Mouse (Mus musculus) forebrain, postnatal 0 days (tissue): ENCODE results near the gene Vdr. TPM values are rescaled to one million over a fixed set of nuclear protein-coding genes. Genes with fewer than 3 reads are reported as not detected.

Source experiments
- ATAC-seq: fragments of 200-750 bp; cut with Nextera tagmentation; 2 replicates; pipeline ENCODE4 v1.8.0; 2017; ENCODE audit warnings: mild to moderate bottlenecking, moderate library complexity
- DNase-seq: peaks from one replicate; pipeline ENCODE4 v3.0.0-alpha.2; 2015
- H3K27ac ChIP-seq: fragments of 300-500 bp; sonication (generic); 2 replicates; pipeline ENCODE4 v1.5.1; 2014; ENCODE audit warnings: low read depth, mild to moderate bottlenecking, antibody characterized with exemption, low read length, moderate library complexity, mixed read lengths
- H3K27me3 ChIP-seq: fragments of 300-500 bp; sonication (generic); 2 replicates; pipeline ENCODE4 v1.6.1; 2014; ENCODE audit warnings: mild to moderate bottlenecking, low read length, mixed read lengths; ENCODE audit not compliant: insufficient read depth
- H3K36me3 ChIP-seq: fragments of 300-500 bp; sonication (generic); 2 replicates; pipeline ENCODE4 v1.6.1; 2014; ENCODE audit warnings: mild to moderate bottlenecking, moderate library complexity; ENCODE audit not compliant: insufficient read depth
- H3K4me1 ChIP-seq: fragments of 300-500 bp; sonication (generic); 2 replicates; pipeline ENCODE4 v1.6.1; 2014; ENCODE audit warnings: antibody characterized with exemption; ENCODE audit not compliant: insufficient read depth
- H3K4me2 ChIP-seq: fragments of 300-500 bp; sonication (generic); 2 replicates; pipeline ENCODE4 v1.6.1; 2014; ENCODE audit warnings: low read depth, mild to moderate bottlenecking, moderate library complexity
- H3K4me3 ChIP-seq: fragments of 300-500 bp; sonication (generic); 2 replicates; pipeline ENCODE4 v1.5.1; 2014; ENCODE audit warnings: low read depth, low read length, mixed read lengths
- H3K9ac ChIP-seq: fragments of 300-500 bp; sonication (generic); 2 replicates; pipeline ENCODE4 v1.6.1; 2014; ENCODE audit warnings: mild to moderate bottlenecking
- H3K9me3 ChIP-seq: fragments of 300-500 bp; sonication (generic); 2 replicates; pipeline ENCODE4 v1.6.1; 2016; ENCODE audit warnings: low read length
- CTCF ChIP-seq: sonication (generic); IDR thresholded peaks from 2 replicates; pipeline ENCODE4 v1.5.1; 2016; ENCODE audit warnings: antibody characterized with exemption, control low read depth, low read depth
- WGBS: fragments of 180-500 bp; shearing (Covaris S2); extraction: QIAGEN DNeasy Blood & Tissue Kit; methylation state at CpG from one replicate; pipeline ENCODE4 v1.1.7; 2014; 5-methylcytosine and 5-hydroxymethylcytosine counted together
- polyA plus RNA-seq: library from polyadenylated mRNA; unstranded; fragments of >200 nt; fragmentation: Nextera tagmentation; extraction: Ambion mirVana; gene quantifications from 2 replicates; pipeline ENCODE4 v1.2.1, GENCODE M21; 2015
- total RNA-seq: library from RNA; depleted of rRNA; stranded (reverse); fragments of >200 nt; gene quantifications from 2 replicates; pipeline ENCODE4 v1.2.3, GENCODE M21; 2014

Vdr gene
- total and polyA plus RNA-seq, 2 experiments from 2014 or later: 0.05 to 0.76 TPM

DNA sequence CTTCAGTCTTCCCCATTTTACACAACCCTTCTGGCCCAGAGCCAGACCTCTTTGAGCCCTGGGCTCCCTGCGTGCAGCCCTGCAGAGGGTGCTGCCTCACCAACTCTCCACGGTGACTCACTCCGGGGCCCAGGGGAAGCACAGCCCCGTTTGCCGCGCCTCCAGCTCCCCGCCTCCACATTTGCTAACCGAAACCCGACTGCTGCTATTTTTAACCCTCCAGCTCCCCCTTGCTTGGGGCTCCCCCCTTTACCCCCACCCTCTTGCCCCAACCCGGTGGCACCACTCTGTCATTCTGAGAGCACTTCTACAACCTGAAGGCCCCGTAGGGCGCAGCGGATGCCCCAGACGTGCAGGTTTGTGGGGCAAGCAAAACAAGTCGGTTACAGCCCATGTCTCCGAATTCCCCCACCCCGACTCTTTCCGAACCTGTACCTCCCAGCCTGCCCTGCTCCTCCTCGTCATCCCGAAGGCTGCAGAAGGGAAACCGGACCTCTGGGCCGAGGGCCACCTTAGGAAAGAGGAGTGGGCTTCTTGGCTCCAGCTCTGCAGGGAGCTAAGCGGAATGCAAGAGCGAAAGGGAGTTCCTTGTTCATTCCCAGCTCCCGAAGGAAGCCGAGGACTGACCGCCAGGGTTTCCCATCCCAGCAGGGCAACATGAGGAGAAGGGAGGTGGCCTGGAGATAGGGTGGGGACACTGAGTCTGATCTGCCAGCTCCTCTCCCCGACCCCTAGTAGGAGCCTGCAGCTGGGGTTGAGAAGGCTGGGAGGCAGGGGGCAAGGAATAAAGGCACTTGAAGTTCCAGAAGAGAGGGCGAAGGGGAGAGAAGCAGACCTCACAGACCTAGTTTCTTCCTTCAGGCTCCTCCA lies 85.1 kb downstream of the Vdr start:
- H3K9ac ChIP-seq: peak overlapping the region; percentile 31; the same call in 1 of the 2 replicates
- DNase-seq (peak; percentile 71), ATAC-seq (peak; percentile 75)
- no peaks in the 10 kb centered on the region for H3K27me3 ChIP-seq
- no peaks in the 10 kb centered on the region; the same call in 1 of the 2 replicates for H3K36me3 ChIP-seq
- TF ChIP-seq CTCF: peak; percentile 46
- H3K4me2 ChIP-seq: peak overlapping the region; percentile 41
- H3K9me3 ChIP-seq: no peaks in the 10 kb centered on the region
- peaks cover 49% of the 10 kb centered on the region for H3K4me1 ChIP-seq
- 12% methylated on average over 29 of the region's 29 CpGs for WGBS
- 0 out of 2 replicates have a peak overlapping the region, but pooled peaks have one; percentile 40 for H3K27ac ChIP-seq
- peak overlapping the region; percentile 16 for H3K4me3 ChIP-seq

GRCm38 (mm10) chr15:97824042-97824441 lies 86.4 kb downstream of the Vdr start:
- DNase-seq (no peak), ATAC-seq (no peak)
- H3K9me3 ChIP-seq: no peaks in the 10 kb centered on the region
- 77% methylated on average over 6 of the region's 6 CpGs for WGBS
- H3K4me3 ChIP-seq: no peak overlapping the region
- peaks cover 41% of the 10 kb centered on the region for H3K4me1 ChIP-seq
- no peak for TF ChIP-seq CTCF
- H3K27me3 ChIP-seq: no peaks in the 10 kb centered on the region
- H3K27ac ChIP-seq: no peak overlapping the region
- H3K4me2 ChIP-seq: no peak overlapping the region
- no peak overlapping the region for H3K9ac ChIP-seq
- H3K36me3 ChIP-seq: no peaks in the 10 kb centered on the region; the same call in 1 of the 2 replicates

DNA sequence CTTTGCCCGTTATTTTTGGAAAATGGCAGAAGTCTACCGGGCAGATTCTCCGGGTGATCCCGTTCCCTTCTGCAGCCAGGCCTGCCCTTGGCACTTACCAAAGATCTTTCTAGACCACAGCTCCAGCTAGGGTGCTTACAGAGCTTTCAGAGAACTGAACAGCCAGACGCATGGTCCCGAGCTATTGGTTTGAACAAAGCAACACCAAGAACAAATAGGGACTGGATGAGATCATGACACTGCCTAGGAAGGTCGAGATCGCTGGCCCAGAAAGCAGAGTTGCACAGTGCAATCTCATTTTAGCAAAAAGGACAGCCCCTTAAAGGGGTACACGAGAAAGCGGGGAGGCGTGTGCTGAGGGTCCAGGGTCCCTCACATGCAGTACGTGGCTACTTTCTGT lies 87.0 kb downstream of the Vdr start:
- Histone ChIP-seq H3K27ac (0 out of 2 replicates have a peak overlapping the region, but pooled peaks have one; percentile 10), H3K9ac (no peak overlapping the region), H3K4me3 (no peak overlapping the region), H3K4me1 (peaks cover 35% of the 10 kb centered on the region), H3K4me2 (no peak overlapping the region), H3K27me3 (no peaks in the 10 kb centered on the region), H3K36me3 (no peaks in the 10 kb centered on the region; the same call in 1 of the 2 replicates), H3K9me3 (no peaks in the 10 kb centered on the region)
- 50% methylated on average over 12 of the region's 12 CpGs for WGBS
- ATAC-seq (peak; percentile 12; the same call in 1 of the 2 replicates), DNase-seq (no peak)
- TF ChIP-seq CTCF: no peak

DNA sequence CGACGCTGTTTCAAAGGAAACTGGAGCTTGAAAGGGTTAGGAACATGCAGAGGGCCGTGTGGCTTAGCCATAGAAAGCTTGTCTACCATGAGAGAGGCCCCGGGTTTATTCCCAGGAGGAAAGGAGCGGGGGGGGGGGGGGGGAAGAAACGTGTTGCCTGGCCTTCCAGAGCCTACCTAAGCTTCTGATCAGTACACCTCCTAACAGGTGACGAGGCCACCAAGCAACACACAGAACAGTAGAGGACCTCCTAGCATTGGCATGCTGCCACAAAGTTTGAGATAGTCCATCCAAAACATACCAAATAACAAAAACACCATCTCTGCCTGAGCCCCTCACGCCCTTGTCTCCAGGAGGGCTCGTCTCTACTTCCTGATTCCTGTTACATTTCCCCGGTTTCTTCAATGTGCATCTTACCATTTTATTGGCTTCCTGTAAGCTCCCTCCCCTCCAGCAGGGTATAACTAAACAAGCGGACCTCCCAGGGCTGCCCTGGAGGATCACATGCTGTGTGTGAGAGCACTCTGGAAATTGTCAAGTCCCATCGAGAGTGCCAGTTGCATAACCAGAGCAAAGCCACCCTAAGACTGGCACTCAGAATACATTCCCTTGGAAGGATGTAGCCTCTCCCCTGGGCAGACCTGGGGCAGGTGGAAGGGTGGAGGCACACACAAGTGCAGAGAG lies 87.7 kb downstream of the Vdr start:
- WGBS: 48% methylated on average over 12 of the region's 12 CpGs
- no peak overlapping the region for H3K4me2 ChIP-seq
- H3K4me1 ChIP-seq: peaks cover 30% of the 10 kb centered on the region
- no peak for DNase-seq
- no peaks in the 10 kb centered on the region for H3K27me3 ChIP-seq
- no peak for TF ChIP-seq CTCF
- no peak overlapping the region for H3K4me3 ChIP-seq
- no peak for ATAC-seq
- H3K9me3 ChIP-seq: no peaks in the 10 kb centered on the region
- H3K9ac ChIP-seq: no peak overlapping the region
- no peaks in the 10 kb centered on the region; the same call in 1 of the 2 replicates for H3K36me3 ChIP-seq
- no peak overlapping the region for H3K27ac ChIP-seq

- no peak for TF ChIP-seq CTCF
These were observed 88.5 kb downstream of the Vdr start for GRCm38 (mm10) chr15:97821983-97822363.

DNA sequence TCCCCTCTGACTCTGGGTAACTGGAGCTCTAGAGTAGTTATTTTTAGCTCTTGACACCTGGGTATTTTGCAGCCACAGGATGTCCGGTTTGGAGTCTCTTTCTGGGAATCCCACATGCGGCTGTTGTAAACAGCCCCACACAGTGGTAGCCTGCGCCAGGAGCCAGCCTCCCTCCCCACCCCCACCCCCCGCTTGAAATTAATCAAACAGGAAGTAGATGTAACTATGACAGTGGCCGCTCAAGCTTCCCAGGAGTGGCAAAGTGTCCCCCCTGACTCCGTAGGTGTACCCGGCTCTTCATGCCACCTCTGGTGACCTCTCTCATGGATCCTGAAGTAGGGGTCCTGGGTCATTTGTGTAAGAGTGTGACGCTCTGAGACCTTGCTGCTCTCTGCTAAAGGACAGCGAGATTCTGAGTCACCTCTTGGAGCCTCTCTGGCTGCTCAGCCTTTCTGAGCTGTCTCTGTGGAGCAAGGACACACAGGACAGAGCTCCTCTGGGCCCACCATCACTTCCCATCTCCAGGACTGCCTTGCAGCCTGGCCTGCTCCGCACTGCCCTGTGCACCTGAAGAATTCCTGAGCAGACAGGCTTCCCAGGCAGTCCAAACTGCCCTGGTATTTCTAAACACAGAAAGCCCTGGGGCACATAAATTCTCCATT lies 89.0 kb downstream of the Vdr start:
- Histone ChIP-seq H3K9ac (no peak overlapping the region), H3K27me3 (no peaks in the 10 kb centered on the region), H3K4me1 (peaks cover 30% of the 10 kb centered on the region), H3K9me3 (no peaks in the 10 kb centered on the region), H3K36me3 (no peaks in the 10 kb centered on the region; the same call in 1 of the 2 replicates), H3K4me2 (no peak overlapping the region), H3K27ac (peak overlapping the region; percentile 4; the same call in 1 of the 2 replicates), H3K4me3 (no peak overlapping the region)
- 69% methylated on average over 10 of the region's 10 CpGs for WGBS
- DNase-seq: no peak
- TF ChIP-seq CTCF: no peak
- no peak for ATAC-seq

More at GRCm38 (mm10) chr15:97821983-97822363, 88.5 kb downstream of the Vdr start:
- Histone ChIP-seq H3K27ac (peak overlapping the region; percentile 4; the same call in 1 of the 2 replicates), H3K9ac (no peak overlapping the region), H3K36me3 (no peaks in the 10 kb centered on the region; the same call in 1 of the 2 replicates), H3K4me2 (no peak overlapping the region), H3K9me3 (no peaks in the 10 kb centered on the region), H3K4me1 (peaks cover 30% of the 10 kb centered on the region), H3K4me3 (no peak overlapping the region), H3K27me3 (no peaks in the 10 kb centered on the region)
- no peak for DNase-seq
- WGBS: 85% methylated on average over 6 of the region's 6 CpGs
- no peak for ATAC-seq
